Mouse (Mus musculus) heart, adult 8-10 months (tissue): ENCODE measurements around the gene Pcca. TPM values are rescaled to one million over a fixed set of nuclear protein-coding genes. Genes with fewer than 3 reads are reported as not detected.
A peak's percentile ranks its signal among the peaks of the same experiment; 100 is the strongest.
"Not testable (repeated sequence)": the region's sequence is repeated elsewhere in the genome, so short reads cannot be mapped to it uniquely, and the experiment has no call there.

Source experiments
- DNase-seq: peaks from one replicate; pipeline ENCODE4 v3.0.0; 2022; ENCODE audit warnings: low spot score
- total RNA-seq, 4 experiments: library from RNA; stranded (reverse); gene quantifications; 2 replicates each; pipeline ENCODE4 v1.2.4; 2022

Pcca gene
- total RNA-seq, 4 experiments from 2014 or later, result 88.8 to 117 (median 110) TPM

- DNase-seq, result not testable (repeated sequence)
These were observed 26.8 kb downstream of the Pcca start for GRCm38 (mm10) chr14:122560893-122561452.

GRCm38 (mm10) chr14:122570862-122571261 is 36.7 kb downstream of the Pcca start:
- DNase-seq, result no peak

GRCm38 (mm10) chr14:122574064-122574751 is 40.1 kb downstream of the Pcca start:
- DNase-seq, result no peak

- DNase-seq, result no peak
These were observed 43.7 kb downstream of the Pcca start for GRCm38 (mm10) chr14:122577816-122578215.

GRCm38 (mm10) chr14:122582057-122582456 is 47.9 kb downstream of the Pcca start:
- DNase-seq, result no peak

GRCm38 (mm10) chr14:122582491-122583077 is 48.5 kb downstream of the Pcca start:
- no peak for DNase-seq

GRCm38 (mm10) chr14:122584087-122584486 is 50.0 kb downstream of the Pcca start:
- not testable (repeated sequence) for DNase-seq

- peak; percentile 12 for DNase-seq
These were observed 52.8 kb downstream of the Pcca start for GRCm38 (mm10) chr14:122586942-122587341.

GRCm38 (mm10) chr14:122597534-122597933 is 63.4 kb downstream of the Pcca start:
- no peak for DNase-seq

- no peak for DNase-seq
These were observed 64.7 kb downstream of the Pcca start for GRCm38 (mm10) chr14:122598802-122599201.

- no peak for DNase-seq
These were observed 65.7 kb downstream of the Pcca start for GRCm38 (mm10) chr14:122599839-122600238.

- DNase-seq, result no peak
These were observed 68.6 kb downstream of the Pcca start for GRCm38 (mm10) chr14:122602701-122603100.

- no peak for DNase-seq
These were observed 72.4 kb downstream of the Pcca start for GRCm38 (mm10) chr14:122606499-122606898.

- DNase-seq, result no peak
These were observed 73.3 kb downstream of the Pcca start for GRCm38 (mm10) chr14:122607456-122607855.

GRCm38 (mm10) chr14:122608323-122608722 is 74.2 kb downstream of the Pcca start:
- DNase-seq, result no peak

GRCm38 (mm10) chr14:122611035-122611434 is 76.9 kb downstream of the Pcca start:
- no peak for DNase-seq

- DNase-seq, result no peak
These were observed 78.2 kb downstream of the Pcca start for GRCm38 (mm10) chr14:122612317-122612716.

- DNase-seq, result no peak
These were observed 83.5 kb downstream of the Pcca start for GRCm38 (mm10) chr14:122617656-122618055.

- DNase-seq, result no peak
These were observed 99.3 kb downstream of the Pcca start for GRCm38 (mm10) chr14:122633416-122633815.

- DNase-seq, result peak; percentile 44
These were observed 102.5 kb downstream of the Pcca start for GRCm38 (mm10) chr14:122636601-122637000.

GRCm38 (mm10) chr14:122637798-122638555 is 103.9 kb downstream of the Pcca start:
- DNase-seq, result no peak

GRCm38 (mm10) chr14:122639168-122639720 is 105.1 kb downstream of the Pcca start:
- no peak for DNase-seq
